Mouse (Mus musculus): ENCODE measurements around the gene Pex14. TPM values are rescaled to one million over a fixed set of nuclear protein-coding genes. Genes with fewer than 3 reads are reported as not detected.
A peak's percentile ranks its signal among the peaks of the same experiment; 100 is the strongest.

The Pex14 gene
- total RNA-seq, 2 experiments from 2014 or later, result 32.2 to 33.2 TPM

- no peak for DNase-seq (ENCODE audit: low spot score in 2 of 2)
Observed at GRCm38 (mm10) chr4:148923414-148923813, 176.3 kb downstream of the Pex14 start.

GRCm38 (mm10) chr4:148922221-148922700 lies 177.4 kb downstream of the Pex14 start:
- no peak for DNase-seq (ENCODE audit: low spot score in 2 of 2)

GRCm38 (mm10) chr4:148920610-148921009 lies 179.1 kb downstream of the Pex14 start:
- no peak for DNase-seq (ENCODE audit: low spot score in 2 of 2)

GRCm38 (mm10) chr4:148918707-148919447 lies 180.8 kb downstream of the Pex14 start:
- DNase-seq (ENCODE audit: low spot score in 2 of 2), result no peak

GRCm38 (mm10) chr4:148915849-148916248 lies 183.8 kb downstream of the Pex14 start:
- DNase-seq (ENCODE audit: low spot score in 2 of 2), result no peak

- peak; percentile 46 to 54 for DNase-seq (ENCODE audit: low spot score in 2 of 2)
Observed at GRCm38 (mm10) chr4:148914863-148915622, 184.6 kb downstream of the Pex14 start.

GRCm38 (mm10) chr4:148912826-148913590 lies 186.7 kb downstream of the Pex14 start:
- DNase-seq (ENCODE audit: low spot score in 2 of 2), result no peak

GRCm38 (mm10) chr4:148912134-148912533 lies 187.5 kb downstream of the Pex14 start:
- no peak for DNase-seq (ENCODE audit: low spot score in 2 of 2)

Other genes starting within 250 kb of the Pex14 start
- gene Dffa, start 4.3 kb upstream of the Pex14 start, total RNA-seq (2021), result 10 to 100 TPM; 42.4 to 47.3 TPM
- 10 to 100 TPM; 17.8 to 22.2 TPM for gene Cort, start 26.9 kb upstream of the Pex14 start, total RNA-seq (2021)
- 10 to 100 TPM; 23.8 to 28.4 TPM for gene Cenps, start 37.8 kb upstream of the Pex14 start, total RNA-seq (2021)
- 10 to 100 TPM; 52.0 to 52.1 TPM for gene Pgd, start 66.9 kb upstream of the Pex14 start, total RNA-seq (2021)
- 100 to 1,000 TPM; 402 to 413 TPM for gene Kif1b, start 207.8 kb upstream of the Pex14 start, total RNA-seq (2021)